ENCODE assay signal across 24 mouse cellular contexts in genomic region chr15:96767188-96767587, GRCm38 (mm10).
DNase-seq lines count a peak whose midpoint lies in the region; TF ChIP-seq lines count a peak whose summit lies in the region.
"Had no signal": no experiment of that assay in that cellular context is flagged by ENCODE, and none has a peak within 500 bp of the region (broad histone marks: within the 10 kb centered on the region; RNA-seq: fewer than 3 reads in every experiment).

No protein-coding gene starts in this region.

- intact Hi-C loops in heart, postnatal 36 days (cut with DNase I) = no loop called here

- peak overlapping the region; percentile 14 to 39; a peak in 3 of 4 replicates for H3K4me3 ChIP-seq in ES-E14 (ENCODE audit: insufficient read depth in 1 of 2, low read depth in 1 of 2, low read length in 2 of 2, poor library complexity in 1 of 2, severe bottlenecking in 1 of 2)
- H3K4me3 ChIP-seq: forebrain, embryonic 10.5 days; forebrain, embryonic 13.5 days; hindbrain, embryonic 10.5 days; hindbrain, embryonic 13.5 days; intestine, embryonic 15.5 days had no signal

- peaks cover 3 to 5% of the 10 kb centered on the region in 2 experiments; a peak in 3 of 4 replicates for H3K4me1 ChIP-seq in ES-E14 (ENCODE audit: control insufficient read depth in 2 of 2, insufficient read depth in 2 of 2, low read length in 2 of 2, poor library complexity in 1 of 2)
- H3K4me1 ChIP-seq: forebrain, embryonic 13.5 days had no signal

- H3K36me3 ChIP-seq in ES-E14 (ENCODE audit: control insufficient read depth, insufficient read depth, low read length, poor library complexity, severe bottlenecking) = no peaks in the 10 kb centered on the region
- H3K36me3 ChIP-seq: forebrain, embryonic 10.5 days; hindbrain, embryonic 10.5 days; hindbrain, embryonic 13.5 days; intestine, embryonic 15.5 days had no signal

- no peak overlapping the region for H3K27ac ChIP-seq in ES-E14 (ENCODE audit: insufficient read depth, low read depth, low read length, poor library complexity, severe bottlenecking)
- H3K27ac ChIP-seq: forebrain, embryonic 10.5 days; forebrain, embryonic 13.5 days; hindbrain, embryonic 10.5 days; hindbrain, embryonic 13.5 days; intestine, embryonic 15.5 days had no signal

- in situ Hi-C loops in ES-E14 (cut with MboI; ENCODE audit: low sequenced_read_pairs in 2 of 2, unreplicated experiment in 2 of 2) = no loop called here

- DNase-seq in heart, adult 11 months = peak; percentile 79
- DNase-seq in heart, postnatal 36 days = no peak
- DNase-seq in 416B (ENCODE audit: low read depth) (peak; percentile 87), ES-E14 (ENCODE audit: low read depth, low spot score) (no peak), MEL-GATA-1-ER (ENCODE audit: extremely low read depth, low read depth) (peak; percentile 78)
- DNase-seq in gastrocnemius, postnatal 4 days (ENCODE audit: low spot score in 2 of 2) = no peak
- no peak for DNase-seq in lung, postnatal 10 days
- no peak for DNase-seq in urinary bladder, postnatal 4 days (ENCODE audit: low spot score in 2 of 2)
- DNase-seq: adrenal gland, adult 2 months; adrenal gland, postnatal 14 days; B cell, adult 2 months; cerebellum, adult 11-12 months; cerebellum, adult 8-10 months; cerebellum, postnatal 10 days; cerebellum, postnatal 36 days; gastrocnemius, postnatal 10 days; gastrocnemius, postnatal 36 days; heart, adult 18-20 months; kidney, adult 11 months had no signal

- 0 out of 2 replicates have a peak, but pooled peaks cover 1% of the 10 kb centered on the region for H3K9me3 ChIP-seq in ES-E14 (ENCODE audit: control insufficient read depth, insufficient read depth, low read depth, low read length)
- H3K9me3 ChIP-seq: forebrain, embryonic 10.5 days; forebrain, embryonic 13.5 days; hindbrain, embryonic 10.5 days; hindbrain, embryonic 13.5 days; intestine, embryonic 15.5 days had no signal

- peak overlapping the region; percentile 40; the same call in 1 of the 2 replicates for H3K9ac ChIP-seq in ES-E14 (ENCODE audit: insufficient read depth, low read depth, low read length, poor library complexity, severe bottlenecking)
- H3K9ac ChIP-seq: forebrain, embryonic 13.5 days; hindbrain, embryonic 13.5 days; intestine, embryonic 15.5 days had no signal

TF ChIP-seq in ES-E14, 5 proteins besides CTCF, POLR2A, EP300 and RAD21:
- no peak for TF ChIP-seq ZC3H11A (IDR thresholded peaks at IDR 0.05; ENCODE audit: borderline replicate concordance, low read depth, low read length)
- no peak for TF ChIP-seq HCFC1 (IDR thresholded peaks at IDR 0.05; ENCODE audit: borderline replicate concordance, insufficient read depth, low read length)
- TF ChIP-seq ZNF384 (IDR thresholded peaks at IDR 0.05; ENCODE audit: low read depth, low read length) = no peak
- TF ChIP-seq CHD2 (IDR thresholded peaks at IDR 0.05; ENCODE audit: low read depth, low read length) = no peak
TF ChIP-seq in ES-E14: peak in this region for 0.

Comparison
In these comparisons a context has a peak if more than half of its experiments do, and no peak if none do; other contexts are left out.
1. DNase-seq: peak in heart, adult 11 months (single experiment), 416B (single experiment) and MEL-GATA-1-ER (single experiment); none in heart, postnatal 36 days (0 of 2), ES-E14 (single experiment), gastrocnemius, postnatal 4 days (0 of 2), lung, postnatal 10 days (single experiment) and urinary bladder, postnatal 4 days (0 of 2).